Mouse (Mus musculus) lung, postnatal 25 days (tissue): ENCODE measurements around the gene Lims1.

Source experiments
- DNase-seq: peaks from one replicate; pipeline ENCODE4 v3.0.0; 2022; ENCODE audit warnings: low spot score

The Lims1 gene

DNA sequence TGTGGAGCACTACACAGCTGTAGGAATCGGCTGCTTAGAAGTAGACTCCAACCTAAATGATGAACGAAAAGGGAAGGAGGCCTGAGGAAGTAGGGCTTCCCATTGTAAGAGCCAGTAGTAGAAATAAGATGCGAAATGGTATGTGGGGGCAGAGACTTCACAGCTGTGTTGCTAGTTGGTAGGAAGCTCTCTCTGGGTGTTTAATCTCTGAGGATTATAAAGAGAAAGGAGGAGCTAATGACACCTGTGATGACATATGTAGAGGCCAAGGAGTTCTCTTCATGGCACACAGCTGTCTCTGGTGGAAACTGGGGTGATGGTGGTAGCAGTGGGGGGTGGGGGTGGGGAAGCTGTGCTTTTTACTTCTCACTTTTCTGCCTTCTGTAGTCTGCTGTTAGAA lies 27.3 kb downstream of the Lims1 start:
- no peak for DNase-seq

DNA sequence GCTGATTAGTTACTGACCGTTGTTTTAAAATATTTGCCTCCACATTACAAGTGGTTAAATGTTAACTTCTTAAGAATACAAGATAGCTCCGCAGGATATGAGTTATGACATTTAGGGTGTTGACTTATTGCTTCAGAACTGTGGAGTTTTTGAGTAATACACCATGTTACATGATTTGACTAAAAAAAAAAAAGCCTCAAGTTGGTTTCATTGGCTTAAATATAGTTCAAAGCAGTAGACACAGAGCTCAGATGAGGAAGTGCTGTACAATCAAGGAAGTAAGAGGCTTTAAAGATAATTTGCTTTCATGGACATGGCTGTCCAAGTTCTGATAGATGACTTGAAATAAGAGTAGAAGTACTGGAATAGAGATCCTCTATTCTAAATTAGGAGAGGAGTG lies 28.4 kb downstream of the Lims1 start:
- DNase-seq = no peak

DNA sequence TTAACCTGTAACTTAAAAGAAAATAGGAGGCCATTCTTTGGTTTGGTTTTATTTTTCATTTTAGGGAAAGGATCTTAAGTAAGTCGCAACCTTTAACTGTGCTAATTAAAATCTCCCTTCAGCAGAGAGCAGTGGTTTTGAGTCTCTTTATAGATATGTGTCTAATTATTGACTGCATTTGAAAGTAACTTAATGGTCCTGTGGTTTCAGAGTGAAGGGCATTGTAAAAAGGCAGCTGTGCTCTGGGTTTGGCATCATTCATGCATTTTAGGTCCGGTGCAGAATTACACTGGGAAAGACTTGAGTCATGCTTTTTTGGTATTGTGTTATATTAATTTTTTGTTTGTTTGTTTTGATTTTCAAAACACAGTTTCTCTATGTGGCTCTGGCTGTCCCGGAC lies 29.1 kb downstream of the Lims1 start:
- DNase-seq = no peak

DNA sequence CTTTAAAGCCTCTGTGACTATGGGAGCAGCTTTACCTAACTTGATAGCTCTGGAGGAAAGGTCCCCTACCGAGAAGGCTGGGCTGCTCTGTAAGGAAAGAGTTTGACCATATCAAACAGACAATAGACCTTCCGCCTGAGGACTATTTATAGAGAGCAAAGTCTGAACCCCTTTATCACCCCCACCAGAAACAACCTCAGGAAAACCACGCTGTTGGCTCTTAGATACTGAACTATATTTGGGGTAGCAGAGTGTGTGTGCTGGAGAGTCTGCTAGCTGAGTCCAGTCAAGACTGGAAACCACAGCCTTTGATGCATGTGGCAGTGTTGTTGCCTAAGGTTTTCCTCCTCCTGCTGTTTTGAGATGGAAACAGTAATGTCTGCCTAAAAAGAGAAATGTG lies 31.3 kb downstream of the Lims1 start:
- DNase-seq = no peak

DNA sequence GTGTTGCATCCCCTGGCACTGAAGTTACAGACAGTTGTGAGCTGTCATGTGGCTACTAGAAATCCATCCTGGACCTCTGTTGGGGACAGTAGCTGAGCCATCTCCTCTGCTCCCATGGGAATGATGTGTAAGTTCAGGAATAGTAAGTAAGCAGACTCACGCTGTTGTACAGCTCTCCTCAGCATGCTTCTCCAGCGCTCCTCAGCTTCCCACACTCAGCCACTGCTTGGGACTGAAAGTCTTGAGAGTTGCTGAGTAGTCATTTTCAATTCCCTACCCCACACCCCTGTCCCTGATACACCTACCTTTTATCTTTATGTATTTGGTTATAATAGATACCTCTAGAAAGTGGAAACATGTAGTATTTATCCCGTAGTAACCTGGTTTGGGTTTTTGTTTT lies 33.2 kb downstream of the Lims1 start:
- no peak for DNase-seq

DNA sequence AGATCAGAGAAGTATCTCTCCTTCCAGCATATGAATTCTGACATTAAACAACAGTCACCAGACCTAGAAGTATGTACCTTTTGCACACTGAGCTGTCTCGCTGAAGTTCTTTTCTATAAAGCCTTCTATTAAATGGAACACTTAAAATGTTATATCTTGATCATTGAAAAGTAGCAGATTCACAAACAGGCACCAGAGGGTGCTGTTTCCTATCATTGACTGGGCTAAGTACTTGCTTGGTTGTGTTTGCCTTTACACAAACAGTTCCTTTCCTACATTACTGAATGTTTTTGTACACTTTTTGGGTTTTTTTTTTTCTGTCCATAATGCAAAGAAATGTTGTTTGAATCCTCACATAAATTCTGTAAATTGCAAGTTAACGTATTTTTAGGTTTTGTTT lies 35.9 kb downstream of the Lims1 start:
- DNase-seq = peak; percentile 70

DNA sequence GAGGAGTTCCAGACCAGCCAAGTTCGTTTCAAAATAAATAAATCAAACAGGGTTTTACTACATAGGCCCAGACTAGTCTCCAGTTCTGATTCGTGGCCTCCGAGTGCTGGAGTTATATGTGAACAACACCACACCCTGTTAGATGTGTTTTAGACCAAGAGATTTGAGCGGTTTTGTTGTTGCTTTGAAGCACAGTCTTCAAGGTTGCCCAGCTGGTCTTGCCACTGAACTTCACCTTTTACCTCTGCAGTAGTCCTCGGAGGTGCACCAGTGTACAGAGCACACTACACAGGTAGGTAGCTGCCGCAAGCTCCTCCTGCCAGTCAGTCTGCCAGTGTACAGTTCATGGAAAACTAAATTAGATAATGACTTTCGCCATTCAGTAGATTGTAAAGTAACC lies 36.7 kb downstream of the Lims1 start:
- DNase-seq = no peak

DNA sequence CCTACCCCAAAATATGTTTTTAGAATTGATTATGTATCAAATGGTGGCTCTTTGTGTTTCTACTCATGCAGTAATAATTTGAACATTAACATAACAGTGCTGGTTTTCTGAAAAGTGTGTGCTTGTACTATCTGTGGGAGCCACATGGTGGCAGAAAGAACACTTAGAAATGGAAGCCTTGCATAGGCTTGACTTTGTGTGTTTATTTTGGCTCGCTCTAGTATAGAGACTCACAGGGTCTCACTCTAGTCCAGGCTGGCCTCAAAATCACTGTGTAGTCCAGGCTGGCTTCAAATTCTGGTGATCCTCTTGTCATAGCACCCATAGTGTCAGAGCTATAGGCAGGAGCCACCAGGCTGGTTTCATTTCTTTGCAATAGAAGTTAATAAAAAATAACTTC lies 39.5 kb downstream of the Lims1 start:
- peak; percentile 47 for DNase-seq

DNA sequence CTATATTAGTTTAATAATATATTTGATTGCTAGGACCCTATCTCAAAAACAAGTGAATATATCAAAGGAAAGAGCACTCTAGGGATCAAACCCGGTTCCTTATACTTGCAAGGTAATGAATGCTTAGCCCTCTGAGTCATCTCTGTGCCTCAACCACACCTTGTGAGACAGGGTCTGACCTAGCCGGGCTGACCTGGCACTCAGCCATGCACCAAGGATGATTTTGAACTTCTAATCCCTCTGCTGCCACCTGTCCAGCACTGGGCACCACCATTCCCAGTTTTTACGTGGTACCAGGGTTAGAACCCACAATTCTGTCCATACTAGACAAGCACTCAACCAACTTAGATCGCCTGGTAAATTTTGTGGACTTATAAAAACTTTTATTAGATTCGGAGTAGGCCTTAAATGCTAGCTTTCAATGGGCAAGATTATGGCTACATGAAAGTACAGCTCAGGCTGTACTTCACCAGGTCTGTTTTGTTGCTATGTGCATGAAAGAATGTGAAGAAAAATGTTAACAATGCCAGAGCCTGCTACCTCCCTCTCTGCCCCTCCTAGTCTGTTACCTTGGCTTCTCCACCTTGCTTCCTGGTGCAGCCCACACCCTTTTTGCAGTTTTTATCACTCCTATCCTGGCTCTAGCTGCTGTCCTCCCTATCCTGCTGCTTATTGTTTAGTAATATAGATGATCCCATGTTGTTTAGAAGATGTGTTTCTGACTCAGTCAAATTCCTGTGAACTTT lies 41.7 kb downstream of the Lims1 start:
- peak; percentile 56 for DNase-seq

DNA sequence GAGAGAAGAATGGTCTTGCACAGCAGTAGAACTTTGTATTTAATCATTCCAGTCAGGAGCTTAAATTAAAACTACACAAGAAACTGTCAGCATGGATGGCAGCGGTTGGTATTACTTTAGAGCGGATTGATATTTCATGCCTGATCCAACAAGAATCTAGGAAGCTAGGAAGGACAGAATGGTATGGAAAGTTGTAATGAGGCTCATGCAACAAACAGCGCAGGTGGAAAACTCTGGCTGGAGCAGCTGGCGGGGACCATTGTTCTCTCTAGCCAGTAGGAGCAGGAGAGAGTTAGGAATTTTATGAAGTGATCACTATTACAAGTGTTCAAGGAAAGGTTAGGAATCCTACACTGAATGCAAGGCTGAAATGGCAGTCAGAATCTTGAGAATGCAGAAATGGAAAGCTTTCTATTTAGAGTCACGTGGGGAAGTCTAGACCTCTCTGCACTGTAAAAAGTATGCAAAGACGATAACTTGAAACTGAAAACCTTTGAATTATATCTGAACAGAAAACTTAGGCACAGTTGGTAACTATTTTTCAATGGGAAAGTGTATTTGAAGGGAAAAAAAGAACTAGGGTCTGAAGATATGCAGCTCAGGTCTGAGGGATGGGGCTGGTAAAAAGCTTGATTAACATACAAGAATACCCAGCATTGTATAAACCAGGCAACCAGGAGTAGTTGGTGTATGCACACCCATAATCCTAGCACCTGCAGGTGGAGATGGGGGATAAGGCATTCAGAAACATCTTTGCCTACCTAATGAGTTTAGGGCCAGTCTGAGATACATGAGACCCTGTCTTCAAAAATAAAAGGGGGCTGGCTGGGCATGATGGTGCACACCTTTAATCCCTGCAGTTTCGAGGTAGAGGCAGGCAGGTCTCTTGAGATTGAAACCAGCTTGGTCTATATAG lies 45.8 kb downstream of the Lims1 start:
- no peak for DNase-seq

DNA sequence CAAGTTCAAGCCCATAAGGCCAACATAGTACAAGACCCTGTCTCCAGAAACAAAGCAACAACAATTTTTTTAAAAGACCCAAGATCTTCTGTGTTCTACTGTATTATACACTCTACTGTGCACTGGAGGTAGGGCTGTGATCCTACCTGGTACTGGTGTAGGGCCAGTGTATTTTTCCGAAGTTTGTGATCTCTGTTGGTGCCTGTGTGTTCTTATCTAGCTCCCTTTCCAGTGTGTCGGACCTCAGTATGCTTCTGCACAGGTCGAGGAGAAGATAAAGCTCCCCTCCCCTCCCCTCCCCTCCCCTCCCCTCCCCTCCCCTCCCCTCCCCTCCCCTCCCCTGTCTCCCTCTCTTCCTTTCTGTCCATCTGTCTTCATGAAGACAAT lies 46.4 kb downstream of the Lims1 start:
- no peak for DNase-seq

DNA sequence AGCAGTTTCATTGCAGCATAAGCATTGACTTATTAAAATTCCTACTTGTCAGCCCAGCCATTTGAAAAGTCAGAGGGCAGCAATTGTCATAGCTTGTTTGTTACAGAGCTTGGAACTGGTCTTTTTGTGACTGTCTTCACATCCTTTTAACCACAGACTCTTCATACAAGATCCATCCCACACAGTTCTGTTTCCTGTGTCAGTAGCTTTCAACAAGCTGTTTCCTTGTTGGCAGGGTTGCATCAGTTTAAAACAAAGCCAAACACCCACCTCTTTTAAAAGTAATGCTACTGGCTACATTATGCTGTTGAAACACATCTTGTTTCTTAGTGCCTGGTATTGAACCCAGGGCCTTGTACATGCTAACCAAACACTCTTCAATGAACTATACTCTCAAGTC lies 46.9 kb downstream of the Lims1 start:
- DNase-seq = peak; percentile 55

DNA sequence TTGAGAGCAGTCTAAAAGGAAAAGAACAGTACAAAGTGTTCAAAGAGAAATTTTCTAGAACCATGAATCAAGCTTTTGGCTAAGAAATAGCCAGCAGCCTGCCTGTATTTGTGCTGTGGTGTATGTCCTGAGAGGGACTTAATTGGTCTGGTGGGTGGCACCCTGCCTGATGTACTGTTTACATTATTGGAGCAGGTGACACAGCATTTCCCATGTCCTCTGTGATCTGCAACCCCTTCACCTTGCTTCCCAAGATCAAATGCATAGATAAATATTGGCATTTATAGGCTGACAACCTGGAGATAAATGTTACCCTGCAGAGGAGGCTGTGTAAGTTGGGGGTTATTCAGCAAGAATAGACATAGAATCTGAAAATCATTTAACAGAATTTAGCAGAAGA lies 47.3 kb downstream of the Lims1 start:
- no peak for DNase-seq

DNA sequence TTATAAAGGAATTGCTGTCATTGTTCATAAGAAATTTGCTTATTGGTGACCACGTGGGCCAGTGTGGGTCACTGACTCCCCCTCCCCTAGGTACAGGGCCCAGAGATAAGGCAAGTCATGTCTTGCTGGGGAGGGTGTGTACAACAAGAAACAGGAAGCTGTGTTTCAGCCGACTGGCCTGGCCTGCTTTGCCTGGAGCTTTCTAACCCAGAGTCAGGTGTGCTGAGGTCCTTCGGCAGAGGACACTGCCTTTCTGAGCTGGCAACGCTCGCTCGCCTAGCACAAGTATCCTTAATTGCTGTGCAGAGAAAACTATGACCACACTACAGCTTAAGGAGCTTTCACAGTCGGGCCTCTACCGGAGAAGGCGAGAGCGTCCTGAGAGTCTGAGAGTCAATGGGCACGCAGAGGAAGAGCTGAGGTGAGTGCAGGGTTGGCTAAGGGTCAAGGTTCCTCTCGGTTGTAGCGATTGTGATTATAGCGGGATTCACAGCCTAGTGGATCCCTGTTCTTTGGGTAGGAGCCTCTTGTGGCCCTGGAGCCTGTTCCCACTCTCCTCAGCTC lies 48.1 kb downstream of the Lims1 start:
- peak; percentile 42 for DNase-seq

DNA sequence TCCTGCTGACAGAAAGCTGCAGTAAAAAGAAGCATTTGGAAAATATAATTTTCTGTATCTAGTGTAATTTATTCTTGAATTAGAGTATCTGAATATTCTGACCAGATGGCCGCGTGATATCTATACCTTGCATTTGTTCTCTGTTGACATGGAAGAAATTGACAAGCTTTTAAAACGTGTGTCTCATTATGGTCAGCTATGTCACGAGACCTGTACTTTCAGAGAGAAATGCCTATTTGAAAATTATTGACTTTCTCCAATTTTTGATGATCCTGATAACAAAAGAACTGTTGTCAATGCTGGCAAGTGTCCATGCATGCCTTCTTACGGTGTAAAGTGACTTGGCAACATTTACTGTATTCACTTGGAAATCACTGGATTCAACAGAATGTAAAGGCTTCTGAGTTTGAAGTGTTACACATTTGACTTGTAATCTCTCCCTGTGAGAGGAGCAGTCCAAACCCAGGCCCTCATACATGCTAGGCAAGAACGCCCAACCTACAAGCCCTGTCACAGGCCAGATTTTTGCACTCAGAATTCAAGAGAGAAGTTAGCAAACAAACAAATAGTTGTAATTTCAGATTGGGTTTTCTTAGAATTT lies 49.3 kb downstream of the Lims1 start:
- DNase-seq = no peak

DNA sequence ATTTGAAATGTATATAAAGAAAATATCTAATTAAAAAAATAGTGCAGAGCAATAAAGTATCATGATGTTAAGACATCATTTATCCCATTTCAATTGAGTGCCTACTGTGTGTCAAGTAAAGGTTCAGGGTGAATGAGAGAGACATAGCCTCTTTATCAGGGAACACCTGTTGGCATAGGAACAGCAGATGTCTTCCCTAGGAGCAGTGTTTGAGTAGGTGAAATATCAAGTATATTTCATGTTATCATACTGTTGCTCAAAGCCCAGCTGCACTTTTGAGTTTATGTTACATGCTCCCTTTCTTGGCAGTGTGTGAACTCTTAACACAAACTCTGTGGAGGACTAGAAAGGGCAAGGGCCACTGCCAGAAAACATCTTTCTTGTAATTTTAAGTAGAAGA lies 50.6 kb downstream of the Lims1 start:
- no peak for DNase-seq

DNA sequence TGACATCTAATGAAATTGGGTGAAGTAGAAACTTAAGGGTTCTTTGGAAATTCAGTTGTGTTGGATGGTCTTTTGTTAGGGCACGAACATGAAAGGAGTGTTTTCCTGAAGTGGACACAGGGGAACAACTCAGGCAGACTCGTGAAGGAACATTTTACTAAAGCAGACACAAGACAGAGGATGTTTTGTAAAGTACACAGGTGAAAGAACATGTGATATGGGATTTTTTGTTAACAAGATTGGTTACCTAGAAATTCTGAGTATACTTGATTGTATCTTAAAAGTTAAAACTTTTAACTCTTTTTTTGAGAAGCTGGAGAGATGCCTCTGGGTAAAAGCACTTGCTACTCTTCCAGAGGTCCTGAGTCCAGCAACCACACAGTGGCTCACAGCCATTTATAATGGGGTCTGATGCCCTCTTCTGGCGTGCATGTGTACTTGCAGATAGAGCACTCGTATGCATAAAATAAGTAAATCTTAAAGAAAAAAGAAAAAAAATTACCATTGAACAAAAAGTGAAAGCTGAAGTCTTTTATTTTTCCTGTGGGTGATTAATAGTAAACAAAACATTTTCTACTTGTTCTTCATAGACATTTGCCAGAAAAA lies 54.4 kb downstream of the Lims1 start:
- DNase-seq = peak; percentile 61

DNA sequence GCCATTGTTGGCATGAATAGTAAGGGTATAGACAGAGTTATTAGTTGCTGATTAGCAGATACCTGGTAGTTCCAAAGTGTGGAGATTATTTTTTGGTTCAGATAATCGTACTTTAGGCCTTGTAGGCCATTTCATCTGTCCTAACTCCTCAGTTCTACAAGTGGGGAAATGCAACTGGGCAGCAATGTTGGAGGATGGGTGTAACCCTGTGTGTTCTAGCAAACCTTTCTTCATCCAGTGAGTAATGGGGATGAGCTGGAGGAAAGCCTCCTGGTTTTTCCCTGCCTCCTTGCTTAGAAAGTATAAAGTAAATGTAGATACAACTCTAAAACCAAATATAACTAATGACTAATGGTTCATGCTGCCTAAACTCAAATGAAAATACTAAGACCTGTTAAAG lies 55.1 kb downstream of the Lims1 start:
- DNase-seq = no peak

DNA sequence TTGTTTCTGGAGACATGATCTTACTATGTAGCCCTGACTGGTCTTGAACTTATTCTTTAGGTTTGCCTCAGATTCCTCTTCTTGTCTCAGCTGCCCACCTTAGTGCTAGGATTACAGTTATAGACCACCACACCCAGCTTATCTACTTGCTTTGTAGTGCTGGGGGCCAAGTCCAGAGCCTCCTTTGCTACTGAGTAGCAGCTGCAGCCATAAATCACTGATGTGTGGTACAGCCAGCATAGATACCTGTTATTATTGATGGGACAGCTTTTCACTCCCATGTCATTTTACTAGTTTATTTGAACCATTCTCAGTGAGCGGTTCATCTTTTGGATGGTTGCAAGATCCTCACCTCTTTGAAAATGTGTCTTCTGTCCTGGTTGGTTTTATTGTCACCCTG lies 56.4 kb downstream of the Lims1 start:
- no peak for DNase-seq

DNA sequence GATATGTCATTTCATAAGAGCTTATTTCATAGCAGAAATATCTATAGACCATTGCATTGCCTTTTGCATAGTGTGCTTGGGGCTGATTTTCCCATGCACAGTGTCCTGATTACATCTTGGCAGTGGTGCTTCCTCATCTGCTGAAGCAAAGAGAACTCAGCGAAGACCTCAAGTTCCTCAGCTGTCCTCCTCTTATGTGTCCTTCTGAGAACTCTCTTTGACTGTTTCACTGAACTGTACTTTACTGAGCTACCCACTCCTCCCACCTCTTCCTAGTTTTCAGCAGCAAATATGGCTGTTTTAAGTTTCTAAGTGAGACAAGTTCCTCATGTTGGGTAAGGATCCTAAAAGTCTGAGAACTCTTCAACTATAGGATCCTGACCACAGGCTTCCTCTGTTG lies 58.6 kb downstream of the Lims1 start:
- no peak for DNase-seq

DNA sequence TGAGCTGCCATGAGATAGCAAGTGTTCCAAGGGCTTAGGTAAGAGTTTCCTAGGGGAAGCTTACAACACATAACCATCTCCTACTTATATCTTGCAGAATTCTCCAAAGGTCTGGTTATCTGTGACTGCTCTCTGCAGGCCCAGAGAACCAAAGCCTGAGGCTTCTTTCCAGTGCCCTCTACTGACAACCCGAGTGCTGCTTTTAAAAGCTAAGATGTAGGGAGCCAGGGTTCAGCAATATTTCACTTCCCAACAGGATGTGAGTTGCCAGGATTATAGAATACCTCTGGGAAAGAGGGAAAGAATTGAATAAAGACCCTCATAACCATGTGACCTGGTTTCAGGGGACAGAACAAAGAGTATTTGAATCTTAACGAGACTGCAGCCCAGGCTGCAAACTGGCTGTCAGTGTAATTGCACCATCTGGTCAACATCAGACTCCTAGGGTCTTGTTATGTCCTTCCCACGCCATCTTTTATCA lies 59.4 kb downstream of the Lims1 start:
- no peak for DNase-seq

DNA sequence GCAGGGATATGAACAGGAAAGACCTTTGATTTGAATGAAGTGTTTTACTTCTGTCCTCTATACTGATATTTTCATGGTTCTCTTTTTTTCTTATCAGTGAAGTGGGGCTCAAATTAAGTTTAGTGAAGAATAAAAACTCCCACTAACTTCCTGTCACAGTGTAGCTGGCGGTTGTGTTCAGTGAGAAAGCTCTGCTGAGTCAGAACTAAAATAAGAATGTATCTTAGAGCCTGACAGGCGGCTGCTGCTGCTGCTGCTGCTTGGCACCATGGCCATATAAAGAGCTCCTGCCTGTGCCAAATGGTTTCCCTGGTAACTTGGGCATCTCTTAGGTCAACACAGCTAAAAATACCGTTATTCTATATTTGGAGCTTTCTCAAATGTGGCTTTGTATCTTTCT lies 60.0 kb downstream of the Lims1 start:
- no peak for DNase-seq
